Mouse (Mus musculus): Measurements from ENCODE around the gene Ing4. TPM values are rescaled to one million over a fixed set of nuclear protein-coding genes. Genes with fewer than 3 reads are reported as not detected.
"Not testable (repeated sequence)": the region's sequence is repeated elsewhere in the genome, so short reads cannot be mapped to it uniquely, and the experiment has no call there.

Ing4 gene
- polyA plus RNA-seq, 1 experiment, result 39.1 TPM

DNA sequence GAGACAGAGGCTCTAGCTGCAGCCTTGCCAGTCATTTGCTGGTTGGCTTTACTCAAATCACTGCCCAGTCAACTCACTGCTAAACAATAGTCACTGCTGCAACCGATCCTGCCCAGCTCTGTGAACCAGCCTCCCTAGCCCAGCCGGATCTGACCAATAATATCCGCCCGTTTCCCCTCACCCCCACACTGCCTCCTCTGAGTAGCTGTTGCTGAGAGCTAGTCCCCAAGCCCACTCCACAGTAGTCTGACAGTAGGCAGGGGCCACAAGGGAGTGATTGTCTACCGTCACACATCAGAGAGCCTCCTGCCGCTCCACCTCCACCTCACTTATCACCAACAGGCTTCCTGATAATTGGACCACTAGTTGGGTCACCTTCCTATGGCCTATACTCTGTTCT, 21.9 kb downstream of the Ing4 start:
- Histone ChIP-seq H3K4me1 (ENCODE audit: control insufficient read depth, insufficient read depth, low read length) (no peaks in the 10 kb centered on the region), H3K4me3 (ENCODE audit: insufficient read depth, low read depth, low read length) (no peak overlapping the region), H3K27ac (ENCODE audit: insufficient read depth, low read depth, low read length) (no peak overlapping the region), H3K27me3 (replicated peaks; ENCODE audit: control insufficient read depth, insufficient read depth, low read length) (no peaks in the 10 kb centered on the region), H3K36me3 (ENCODE audit: control insufficient read depth, insufficient read depth, low read length) (no peaks in the 10 kb centered on the region)
- 39% methylated on average over 6 of the region's 6 CpGs for whole genome bisulfite sequencing
- DNase-seq, result no peak
- TF ChIP-seq CTCF (conservative IDR thresholded peaks at IDR 0.05; ENCODE audit: insufficient read depth, insufficient read length, low read depth, low read length) (no peak), POLR2A (IDR thresholded peaks at IDR 0.05; ENCODE audit: low read depth, low read length) (no peak)

DNA sequence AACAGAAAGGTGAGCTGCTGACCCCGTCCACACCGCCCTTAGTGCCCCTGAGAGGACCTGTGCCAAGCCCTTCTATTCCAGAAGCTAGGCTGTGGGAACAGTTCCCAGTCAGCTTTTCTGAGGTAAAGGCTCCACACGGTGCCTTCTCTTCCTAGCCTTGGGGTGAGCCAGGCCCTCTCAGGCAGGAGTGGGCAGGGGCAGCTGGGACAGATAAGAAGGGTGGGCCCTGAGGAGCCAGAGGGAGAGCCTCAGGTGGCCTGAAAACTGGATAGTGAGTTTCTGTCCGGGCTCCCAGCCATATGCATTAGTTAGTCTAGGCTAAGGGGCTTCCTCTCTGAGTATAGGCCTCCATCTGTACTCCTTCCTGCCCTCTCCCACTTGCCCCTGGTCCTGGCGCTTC, 23.0 kb downstream of the Ing4 start:
- TF ChIP-seq POLR2A (IDR thresholded peaks at IDR 0.05; ENCODE audit: low read depth, low read length), result no peak
- no peak for DNase-seq
- WGBS, result 86% methylated on average over 5 of the region's 5 CpGs
- H3K4me3 ChIP-seq (ENCODE audit: insufficient read depth, low read depth, low read length), result no peak overlapping the region
- no peaks in the 10 kb centered on the region for H3K4me1 ChIP-seq (ENCODE audit: control insufficient read depth, insufficient read depth, low read length)
- H3K27me3 ChIP-seq (replicated peaks; ENCODE audit: control insufficient read depth, insufficient read depth, low read length), result no peaks in the 10 kb centered on the region
- no peak overlapping the region for H3K27ac ChIP-seq (ENCODE audit: insufficient read depth, low read depth, low read length)
- no peaks in the 10 kb centered on the region for H3K36me3 ChIP-seq (ENCODE audit: control insufficient read depth, insufficient read depth, low read length)

DNA sequence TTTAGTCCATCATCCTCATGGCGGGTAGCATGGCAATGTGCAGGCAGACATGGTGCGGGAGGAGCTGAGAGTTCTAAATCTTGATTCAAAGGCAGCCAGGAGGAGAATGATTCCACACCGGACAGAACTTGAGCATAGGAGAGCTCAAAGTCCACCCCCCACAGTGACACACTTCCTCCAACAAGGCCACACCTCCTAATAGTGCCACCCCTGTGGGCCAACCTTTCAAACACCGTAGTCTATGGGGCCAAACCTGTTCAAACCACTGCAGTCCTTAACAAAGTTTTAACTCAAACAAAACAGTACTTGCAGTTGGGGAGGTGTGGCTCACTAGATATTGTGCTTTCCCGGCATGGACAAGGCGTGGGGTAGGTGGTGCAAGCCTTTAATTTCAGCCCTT, 24.3 kb downstream of the Ing4 start:
- no peaks in the 10 kb centered on the region for H3K4me1 ChIP-seq (ENCODE audit: control insufficient read depth, insufficient read depth, low read length)
- DNase-seq, result peak; percentile 34
- no peak overlapping the region for H3K4me3 ChIP-seq (ENCODE audit: insufficient read depth, low read depth, low read length)
- TF ChIP-seq POLR2A (IDR thresholded peaks at IDR 0.05; ENCODE audit: low read depth, low read length), result no peak
- no peak for TF ChIP-seq CTCF (conservative IDR thresholded peaks at IDR 0.05; ENCODE audit: insufficient read depth, insufficient read length, low read depth, low read length)
- no peak overlapping the region for H3K27ac ChIP-seq (ENCODE audit: insufficient read depth, low read depth, low read length)
- H3K36me3 ChIP-seq (ENCODE audit: control insufficient read depth, insufficient read depth, low read length), result no peaks in the 10 kb centered on the region
- WGBS, result 79% methylated on average over 6 of the region's 6 CpGs
- no peaks in the 10 kb centered on the region for H3K27me3 ChIP-seq (replicated peaks; ENCODE audit: control insufficient read depth, insufficient read depth, low read length)

DNA sequence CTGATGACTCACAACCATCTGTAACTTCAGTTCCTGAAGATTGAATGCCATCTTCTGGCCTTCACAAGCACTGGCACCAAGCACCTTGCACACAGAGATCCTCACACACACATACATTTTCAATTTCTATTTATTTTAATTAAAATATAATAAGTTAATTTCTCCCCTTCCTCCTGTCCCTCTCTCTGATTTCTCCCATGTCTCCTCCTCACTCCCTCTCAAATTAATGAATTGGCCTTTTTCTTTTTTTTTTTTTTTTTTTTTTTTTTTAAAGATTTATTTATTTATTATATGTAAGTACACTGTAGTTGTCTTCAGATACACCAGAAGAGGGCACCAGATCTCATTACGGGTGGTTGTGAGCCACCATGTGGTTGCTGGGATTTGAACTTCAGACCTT, 25.7 kb downstream of the Ing4 start:
- no CpG with 5 or more reads among the region's 1 CpGs for WGBS
- not testable (repeated sequence) for H3K36me3 ChIP-seq (ENCODE audit: control insufficient read depth, insufficient read depth, low read length); H3K4me3 ChIP-seq (ENCODE audit: insufficient read depth, low read depth, low read length)

DNA sequence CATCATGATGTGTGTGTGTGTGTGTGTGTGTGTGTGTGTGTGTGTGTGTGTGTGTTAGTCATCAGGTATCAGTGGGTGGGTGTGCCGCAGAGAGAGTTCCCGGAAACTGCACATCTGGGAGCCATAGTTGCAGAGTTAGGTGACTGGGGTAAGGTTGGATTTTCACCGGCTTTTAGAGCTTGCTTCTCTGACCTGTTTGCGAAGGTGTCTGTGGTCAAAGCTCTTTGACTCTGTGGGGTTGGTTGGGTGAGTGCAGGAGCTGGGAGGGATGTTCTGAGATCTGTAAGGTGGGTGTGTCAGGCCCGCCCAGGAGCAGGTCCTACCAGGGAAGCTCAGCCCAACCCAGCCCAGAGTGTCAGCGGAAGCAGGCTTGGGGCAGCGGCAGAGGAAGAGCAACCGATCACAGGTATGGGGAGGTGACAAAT, 28.0 kb downstream of the Ing4 start, which contains the start of gene Lpar5:
Lpar5 (plus strand) TSS at position 350 of the 425 bp plus-strand sequence.
- no peaks in the 10 kb centered on the region for H3K27me3 ChIP-seq (replicated peaks; ENCODE audit: control insufficient read depth, insufficient read depth, low read length)
- H3K36me3 ChIP-seq (ENCODE audit: control insufficient read depth, insufficient read depth, low read length), result no peaks in the 10 kb centered on the region
- H3K27ac ChIP-seq (ENCODE audit: insufficient read depth, low read depth, low read length), result no peak within 1 kb of the TSS
- 64% methylated on average over 8 of the region's 8 CpGs for WGBS
- no peaks in the 10 kb centered on the region for H3K4me1 ChIP-seq (ENCODE audit: control insufficient read depth, insufficient read depth, low read length)
- H3K4me3 ChIP-seq (ENCODE audit: insufficient read depth, low read depth, low read length), result no peak within 1 kb of the TSS
- no peak for TF ChIP-seq CTCF (conservative IDR thresholded peaks at IDR 0.05; ENCODE audit: insufficient read depth, insufficient read length, low read depth, low read length)
- TF ChIP-seq POLR2A (IDR thresholded peaks at IDR 0.05; ENCODE audit: low read depth, low read length), result no peak
- no peak for DNase-seq

More for the DNA sequence above, 25.7 kb downstream of the Ing4 start:
- H3K27me3 ChIP-seq (replicated peaks; ENCODE audit: control insufficient read depth, insufficient read depth, low read length); H3K27ac ChIP-seq (ENCODE audit: insufficient read depth, low read depth, low read length); DNase-seq; H3K4me1 ChIP-seq (ENCODE audit: control insufficient read depth, insufficient read depth, low read length): not testable (repeated sequence)

DNA sequence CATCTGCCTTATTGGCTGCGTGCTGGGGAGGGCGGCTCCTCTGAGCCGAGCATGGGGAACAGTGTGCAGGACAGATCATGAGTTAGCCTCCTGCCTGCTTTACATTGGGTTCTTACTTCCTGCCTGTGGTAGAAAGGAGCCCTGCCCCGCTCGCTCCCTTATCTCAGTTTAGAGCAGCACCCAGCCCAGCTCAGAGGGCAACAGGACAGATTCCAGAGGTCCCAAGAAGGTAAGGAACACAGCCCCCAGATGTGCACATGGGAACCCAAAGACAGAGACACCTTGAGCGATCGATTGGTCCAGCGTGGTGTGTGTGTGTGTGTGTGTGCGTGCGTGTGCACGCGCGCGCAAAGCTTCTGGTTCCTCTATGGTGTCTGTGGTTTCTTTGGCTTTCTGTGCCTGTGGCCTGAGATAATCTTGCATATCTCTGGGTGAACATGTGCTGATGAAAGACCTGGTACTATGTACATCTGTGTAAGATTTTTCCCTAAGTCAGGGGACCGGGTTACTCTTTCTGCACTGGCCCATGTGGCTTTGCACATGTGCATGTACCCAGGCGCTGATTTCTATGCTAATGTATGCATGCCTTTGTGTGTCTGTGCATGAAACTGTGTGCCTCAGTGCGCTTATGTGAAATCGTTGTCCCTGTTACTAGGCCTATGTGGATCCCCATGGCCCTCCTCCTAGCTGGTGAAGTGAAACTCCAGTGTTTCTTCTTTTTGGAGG, 31.8 kb downstream of the Ing4 start:
- Histone ChIP-seq H3K27me3 (replicated peaks; ENCODE audit: control insufficient read depth, insufficient read depth, low read length) (no peaks in the 10 kb centered on the region), H3K27ac (ENCODE audit: insufficient read depth, low read depth, low read length) (no peak overlapping the region), H3K4me1 (ENCODE audit: control insufficient read depth, insufficient read depth, low read length) (no peaks in the 10 kb centered on the region), H3K36me3 (ENCODE audit: control insufficient read depth, insufficient read depth, low read length) (no peaks in the 10 kb centered on the region), H3K4me3 (ENCODE audit: insufficient read depth, low read depth, low read length) (no peak overlapping the region)
- WGBS, result 84% methylated on average over 18 of the region's 18 CpGs
- peak; percentile 19 for DNase-seq
- TF ChIP-seq CTCF (conservative IDR thresholded peaks at IDR 0.05; ENCODE audit: insufficient read depth, insufficient read length, low read depth, low read length) (no peak), POLR2A (IDR thresholded peaks at IDR 0.05; ENCODE audit: low read depth, low read length) (no peak)

DNA sequence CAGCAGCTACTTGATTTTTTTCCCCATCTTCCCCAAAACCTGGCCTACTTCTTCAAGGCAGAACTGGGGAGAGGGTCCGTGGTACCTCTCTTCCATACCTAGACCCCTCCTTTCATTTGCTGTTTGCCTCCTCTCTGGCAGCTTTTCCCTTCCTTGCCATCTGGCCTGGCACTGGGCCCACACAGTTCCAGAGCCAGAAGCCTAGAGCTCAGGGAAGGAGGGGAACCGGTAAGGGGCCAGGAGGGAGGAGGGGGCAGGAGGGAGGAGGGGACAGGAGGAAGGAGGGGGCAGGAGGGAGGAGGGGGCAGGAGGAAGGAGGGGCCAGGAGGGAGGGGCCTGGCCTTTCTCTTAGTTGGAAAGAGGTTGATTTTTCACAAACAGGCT, 32.3 kb downstream of the Ing4 start:
- 29% methylated on average over 2 of the region's 2 CpGs for WGBS
- no peaks in the 10 kb centered on the region for H3K27me3 ChIP-seq (replicated peaks; ENCODE audit: control insufficient read depth, insufficient read depth, low read length)
- TF ChIP-seq POLR2A (IDR thresholded peaks at IDR 0.05; ENCODE audit: low read depth, low read length), result no peak
- TF ChIP-seq CTCF (conservative IDR thresholded peaks at IDR 0.05; ENCODE audit: insufficient read depth, insufficient read length, low read depth, low read length), result no peak
- peak; percentile 16 for DNase-seq
- no peaks in the 10 kb centered on the region for H3K36me3 ChIP-seq (ENCODE audit: control insufficient read depth, insufficient read depth, low read length)
- no peak overlapping the region; the same call in 1 of the 2 replicates for H3K4me3 ChIP-seq (ENCODE audit: insufficient read depth, low read depth, low read length)
- no peak overlapping the region for H3K27ac ChIP-seq (ENCODE audit: insufficient read depth, low read depth, low read length)
- no peaks in the 10 kb centered on the region for H3K4me1 ChIP-seq (ENCODE audit: control insufficient read depth, insufficient read depth, low read length)

All from kidney, adult 2 months (tissue).